Mouse (Mus musculus) urinary bladder, postnatal 10 days (tissue): ENCODE data around the gene Gsk3a.
A peak's percentile ranks its signal among the peaks of the same experiment; 100 is the strongest.

Experiments used
- DNase-seq: peaks from one replicate; pipeline ENCODE4 v3.0.0; 2022; ENCODE audit warnings: low spot score

Gsk3a gene

DNA sequence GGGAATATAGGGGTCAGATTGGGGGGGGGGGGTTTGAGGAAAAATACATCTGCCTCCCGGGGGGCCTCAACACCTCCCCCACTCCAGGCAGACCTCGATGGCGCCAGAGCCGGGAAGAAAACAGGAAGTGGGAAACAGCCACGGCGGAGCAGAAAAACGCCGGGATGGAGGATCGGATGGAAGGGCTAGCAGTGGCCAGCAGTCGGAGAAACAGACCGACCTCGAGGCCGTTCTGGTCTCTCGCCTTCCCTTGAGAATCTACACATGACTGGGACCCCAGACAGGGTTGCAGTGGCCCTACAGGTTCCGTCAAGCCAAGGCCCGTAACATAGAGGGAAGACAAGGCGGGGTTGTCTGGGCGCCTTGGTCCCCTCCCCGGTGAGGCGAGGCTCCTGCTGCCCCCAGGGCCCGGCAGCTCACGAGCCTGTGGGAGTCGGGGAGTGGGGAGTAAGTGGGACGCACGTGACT is 11.2 kb upstream of the Gsk3a start:
- no peak for DNase-seq

- no peak for DNase-seq
Observed at GRCm38 (mm10) chr7:25248018-25248647, 10.5 kb upstream of the Gsk3a start.

- no peak for DNase-seq
Observed at GRCm38 (mm10) chr7:25247498-25247897, 9.8 kb upstream of the Gsk3a start.

GRCm38 (mm10) chr7:25246759-25247137 is 9.1 kb upstream of the Gsk3a start:
- no peak for DNase-seq

DNA sequence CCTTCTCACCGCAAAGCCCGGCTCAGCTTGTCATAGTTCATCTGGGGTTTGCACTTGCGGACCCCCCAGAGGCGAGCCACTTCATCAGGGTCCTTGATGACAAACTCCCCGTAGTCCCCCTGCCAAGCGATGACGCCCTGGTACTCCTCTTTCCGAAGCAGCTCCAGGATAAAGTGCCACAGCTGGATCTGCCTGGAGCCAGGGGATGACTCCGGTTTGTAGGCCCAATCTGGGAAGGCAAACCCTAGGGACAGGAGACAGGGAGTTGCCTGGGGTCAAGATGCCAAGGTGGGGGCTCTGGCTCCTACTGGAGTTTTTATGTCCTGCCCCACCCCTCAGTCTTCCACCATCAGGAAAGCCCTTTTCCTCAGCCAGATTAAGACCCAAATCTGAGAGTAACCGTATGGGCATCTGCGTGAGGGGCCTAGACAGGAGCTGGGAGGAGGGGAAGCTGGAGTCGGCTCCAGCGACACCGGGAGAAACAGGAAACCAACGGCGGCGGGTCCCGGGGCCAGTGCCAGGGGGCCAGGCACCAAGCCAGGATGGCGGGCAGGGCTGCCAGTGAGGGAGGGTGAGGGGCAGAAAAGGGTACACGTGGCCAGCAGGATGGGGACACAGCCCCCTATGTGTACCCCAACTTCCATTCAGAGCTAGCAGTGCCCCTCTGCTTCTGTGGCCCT is 8.6 kb upstream of the Gsk3a start:
- DNase-seq, result no peak

DNA sequence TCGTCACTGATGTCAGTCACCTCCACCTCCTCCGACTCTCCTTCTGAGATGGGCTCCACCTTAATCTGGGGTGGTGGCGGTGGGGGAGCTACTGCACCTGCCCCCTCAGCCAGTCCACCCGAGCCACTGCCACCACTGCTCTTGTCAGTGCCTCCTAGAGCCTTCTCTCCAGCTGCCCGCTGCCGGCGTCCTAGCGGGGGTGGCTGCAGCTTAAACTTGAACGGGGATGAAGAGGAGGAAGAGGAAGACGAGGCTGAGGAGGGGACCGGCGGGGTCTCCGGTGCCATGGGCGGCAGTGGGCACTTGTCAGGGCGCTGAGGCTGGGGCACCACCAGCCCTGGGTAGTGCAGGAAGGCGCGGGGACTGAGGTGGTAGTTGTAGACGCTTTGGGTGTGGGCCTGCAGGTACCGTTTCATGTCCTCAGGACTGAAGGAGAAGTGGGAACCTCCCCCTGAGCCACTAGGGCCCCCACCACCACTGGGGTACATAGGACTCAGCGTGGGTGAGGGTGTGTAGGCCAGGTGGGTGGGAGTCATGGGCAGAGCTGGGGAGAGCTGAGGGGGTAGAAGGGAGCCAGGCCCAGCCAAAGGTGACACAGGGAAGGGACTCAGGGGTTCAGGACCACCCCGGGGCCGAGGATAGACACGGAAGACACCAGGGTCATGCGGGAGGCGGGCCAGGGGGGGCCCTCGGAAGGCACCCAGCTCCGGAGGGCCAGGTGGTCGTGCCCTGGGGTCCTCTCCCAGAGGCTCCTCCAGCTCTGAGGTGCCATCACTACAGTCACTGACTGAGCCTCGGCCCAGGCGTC is 7.1 kb upstream of the Gsk3a start:
- DNase-seq, result no peak

DNA sequence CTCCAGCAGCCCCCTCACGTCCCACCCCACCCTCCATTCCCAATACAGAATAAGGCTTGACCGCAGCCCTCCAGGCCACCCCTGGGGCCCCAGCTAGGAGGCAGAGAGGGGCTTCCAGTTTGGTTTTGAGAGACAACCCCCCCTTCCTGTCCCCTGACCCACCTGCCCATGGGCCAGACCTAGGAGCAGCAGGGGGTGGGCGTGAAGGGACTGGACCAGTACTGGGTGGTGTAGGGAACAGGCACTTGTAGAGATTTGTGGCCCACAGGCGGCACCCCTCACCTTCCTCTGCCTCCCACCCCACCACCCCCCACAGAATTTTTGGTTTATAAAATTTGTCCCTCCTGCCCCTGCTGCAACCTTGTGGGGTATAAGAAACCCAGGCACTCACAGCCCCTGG is 5.7 kb upstream of the Gsk3a start:
- no peak for DNase-seq

DNA sequence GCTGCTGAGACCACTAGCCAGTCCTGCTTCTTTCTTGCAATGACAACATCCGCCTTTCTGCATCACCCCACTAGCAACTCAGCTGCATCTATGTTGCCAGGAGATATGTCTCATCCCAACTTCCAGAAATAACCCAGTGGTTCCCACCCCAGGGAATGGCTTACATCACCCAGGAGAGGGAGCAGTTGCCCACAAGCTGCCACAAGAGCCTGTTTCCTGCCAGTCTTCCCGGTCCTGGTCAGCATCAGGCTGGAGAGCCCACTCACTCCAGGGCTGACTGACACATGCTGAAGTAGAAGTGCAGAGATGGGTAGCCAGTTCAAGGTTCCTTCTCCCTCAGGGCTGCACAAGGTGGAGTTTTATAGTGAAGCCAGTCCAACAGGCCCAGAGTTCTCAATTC is 3.4 kb upstream of the Gsk3a start:
- DNase-seq, result no peak

DNA sequence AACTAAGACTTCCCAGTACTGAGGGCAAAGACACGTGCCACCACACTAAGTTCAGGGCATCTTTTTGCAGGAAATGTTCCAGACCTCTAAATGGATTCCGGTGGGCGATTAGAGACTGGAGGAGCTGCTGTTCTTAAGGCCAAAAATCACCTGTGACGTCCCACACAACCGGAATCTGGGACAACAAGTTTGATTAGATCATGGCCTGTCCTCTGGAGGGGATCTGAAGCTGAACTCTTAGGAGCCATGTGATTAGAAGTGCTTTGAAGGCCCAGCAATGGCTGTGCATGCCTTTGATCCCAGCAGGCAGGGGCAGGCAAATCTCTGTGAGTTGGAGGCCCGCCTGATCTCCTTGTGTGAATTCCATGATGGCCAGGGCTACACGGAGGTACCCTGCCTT is 3.0 kb upstream of the Gsk3a start:
- no peak for DNase-seq

GRCm38 (mm10) chr7:25238829-25239623 is 1.4 kb upstream of the Gsk3a start:
- DNase-seq, result no peak

GRCm38 (mm10) chr7:25238015-25238706 is 510 bp upstream of the Gsk3a start:
- DNase-seq, result peak; percentile 67

- DNase-seq, result no peak
Observed at GRCm38 (mm10) chr7:25235526-25235925, 2.1 kb downstream of the Gsk3a start.

DNA sequence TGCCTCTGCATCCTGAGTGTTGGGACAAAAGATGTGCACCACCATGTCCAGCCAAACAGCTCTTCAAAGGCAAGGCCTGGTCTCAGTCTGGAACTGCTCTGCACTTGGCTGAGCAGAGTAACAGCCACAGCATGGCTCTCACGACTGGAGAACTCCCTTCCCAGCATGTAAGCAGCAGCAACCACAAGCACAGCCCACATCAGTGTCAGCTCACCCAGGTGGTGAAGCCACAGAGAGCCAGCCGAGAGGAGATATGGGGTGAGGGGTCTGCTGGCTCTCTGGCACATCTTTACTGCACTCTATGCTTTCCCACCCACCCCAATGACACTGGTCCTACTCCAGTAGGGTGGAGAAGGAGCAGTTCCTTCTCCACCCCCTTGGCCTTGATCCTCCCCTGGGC is 4.6 kb downstream of the Gsk3a start:
- DNase-seq, result no peak

DNA sequence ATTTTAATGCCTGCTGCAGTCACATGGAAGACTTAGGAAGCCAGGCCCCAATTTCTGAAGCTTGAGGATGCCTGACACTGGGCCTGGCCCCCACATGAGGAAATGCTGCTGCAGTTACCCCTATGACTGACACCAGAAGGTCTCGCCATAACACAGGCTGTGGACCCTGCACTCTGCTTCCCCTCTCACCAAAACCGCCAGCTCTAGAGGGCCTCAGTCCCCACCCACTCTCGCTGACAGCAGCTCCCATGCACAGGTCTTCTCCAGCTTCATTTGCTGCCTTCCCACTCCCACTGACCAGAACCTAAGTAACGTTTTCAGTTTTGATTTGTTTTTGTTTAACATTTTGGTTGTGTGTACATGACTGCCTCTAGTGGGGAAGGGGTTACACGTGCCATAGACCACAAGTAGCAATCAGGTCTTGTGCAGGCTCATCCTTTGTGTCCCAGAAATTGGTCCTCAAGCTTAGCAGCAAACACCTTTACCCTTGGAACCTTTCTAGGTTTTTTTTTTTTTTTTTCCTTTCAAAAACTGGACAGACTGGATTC is 5.5 kb downstream of the Gsk3a start:
- no peak for DNase-seq

DNA sequence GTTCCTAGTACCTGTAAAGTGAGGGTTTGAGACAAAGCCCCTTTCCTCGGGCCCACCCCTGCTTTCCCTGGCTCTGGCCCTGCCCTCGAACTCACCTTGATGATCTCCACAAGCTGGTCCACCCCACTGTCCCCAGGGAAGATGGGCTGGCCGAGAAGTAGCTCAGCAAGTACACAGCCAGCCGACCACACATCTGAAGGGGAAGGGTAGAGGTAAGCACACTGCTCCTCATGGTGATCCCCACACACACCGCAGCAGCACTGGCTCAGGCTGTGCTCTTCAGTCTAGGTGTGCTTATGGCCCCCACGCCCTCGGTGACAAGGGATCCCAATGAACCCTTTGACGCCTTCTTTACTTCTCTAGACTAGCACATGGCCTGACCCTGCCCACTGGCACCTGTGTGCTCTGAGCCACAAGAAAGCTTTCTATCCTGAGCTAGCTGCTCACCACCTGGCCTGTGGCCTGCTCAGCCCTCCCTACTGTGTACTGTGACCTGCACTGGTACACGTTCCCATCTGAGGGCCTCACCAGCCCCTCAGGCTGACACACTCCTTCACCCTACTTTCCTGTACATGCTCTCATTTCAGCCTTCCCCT is 6.9 kb downstream of the Gsk3a start:
- DNase-seq, result no peak

DNA sequence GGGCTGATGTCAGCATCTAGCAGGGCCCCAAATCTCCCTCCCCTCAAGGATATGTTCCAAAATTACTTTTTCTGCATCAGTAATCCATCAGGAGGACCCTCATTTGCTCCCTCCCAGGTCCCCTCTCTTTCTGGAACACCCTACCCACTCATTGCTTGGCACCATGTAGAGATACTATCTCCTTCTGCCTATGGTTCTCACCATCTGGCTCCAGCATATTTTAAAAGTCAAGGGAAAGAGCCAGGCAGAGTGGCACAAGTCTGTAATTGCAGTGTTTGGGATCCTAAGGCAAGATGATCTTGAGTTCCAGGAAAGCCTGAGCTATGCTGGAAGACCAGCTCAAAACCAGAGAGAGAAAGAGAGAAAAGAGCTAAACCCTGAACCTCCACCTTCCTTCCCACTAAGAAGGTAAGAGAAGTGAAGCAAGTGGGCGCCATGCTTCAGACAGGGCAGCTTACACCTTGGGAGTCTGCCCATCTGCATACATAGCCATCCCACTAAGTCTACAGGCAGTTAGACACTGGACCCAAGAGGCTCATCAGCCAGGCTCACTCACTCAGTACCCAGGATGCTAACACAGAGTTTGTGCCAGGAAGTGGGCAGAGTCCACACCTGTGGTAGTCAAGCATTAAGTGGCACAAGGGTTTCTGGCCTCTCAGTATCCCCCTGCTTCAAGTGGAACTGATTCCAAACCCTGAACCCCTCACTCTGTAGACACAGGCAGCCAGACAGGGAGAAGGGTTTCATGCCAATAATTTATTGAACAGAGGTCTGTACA is 9.9 kb downstream of the Gsk3a start:
- no peak for DNase-seq

- DNase-seq, result no peak
Observed at GRCm38 (mm10) chr7:25222275-25222967, 15.2 kb downstream of the Gsk3a start.

GRCm38 (mm10) chr7:25221102-25221883 is 16.4 kb downstream of the Gsk3a start, which contains the start of gene Zfp526:
TSS of gene Zfp526 (plus strand) at chr7:25221425.
- DNase-seq, result peak; percentile 94
